Mouse (Mus musculus) hindbrain, embryonic 10.5 days (tissue): ENCODE results near the gene Ptprn2. TPM values are rescaled to one million over a fixed set of nuclear protein-coding genes. Genes with fewer than 3 reads are reported as not detected.

Source experiments
- DNase-seq: peaks from one replicate; pipeline ENCODE4 v3.0.0-alpha.2; 2017; ENCODE audit warnings: low spot score
- H3K27ac ChIP-seq: fragments of 300-500 bp; sonication (generic); 2 replicates; pipeline ENCODE4 v1.5.1; 2016; ENCODE audit warnings: mild to moderate bottlenecking, moderate library complexity
- H3K27me3 ChIP-seq: fragments of 300-500 bp; sonication (generic); 2 replicates; pipeline ENCODE4 v1.6.1; 2016; ENCODE audit warnings: mild to moderate bottlenecking; ENCODE audit not compliant: poor library complexity, insufficient read depth, severe bottlenecking
- H3K36me3 ChIP-seq: fragments of 300-500 bp; sonication (generic); 2 replicates; pipeline ENCODE4 v1.6.1; 2016; ENCODE audit warnings: mild to moderate bottlenecking, moderate library complexity
- H3K4me1 ChIP-seq: fragments of 300-500 bp; sonication (generic); replicated peaks from 2 replicates; pipeline ENCODE4 v1.6.1; 2016; ENCODE audit warnings: mild to moderate bottlenecking
- H3K4me3 ChIP-seq: fragments of 300-500 bp; sonication (generic); 2 replicates; pipeline ENCODE4 v1.5.1; 2016; ENCODE audit warnings: mild to moderate bottlenecking, moderate library complexity
- H3K9me3 ChIP-seq: fragments of 300-500 bp; sonication (generic); 2 replicates; pipeline ENCODE4 v1.6.1; 2016; ENCODE audit warnings: mild to moderate bottlenecking, moderate library complexity
- WGBS: fragments of 180-500 bp; shearing (Covaris S2); methylation state at CpG from one replicate; pipeline ENCODE4 v1.1.7; 2016; 5-methylcytosine and 5-hydroxymethylcytosine counted together
- polyA plus RNA-seq: library from polyadenylated mRNA; unstranded; fragments of >200 nt; fragmentation: Nextera tagmentation; extraction: Ambion mirVana; gene quantifications from 2 replicates; pipeline ENCODE4 v1.2.1, GENCODE M21; 2016

Gene Ptprn2
- polyA plus RNA-seq, 1 experiment from 2014 or later, result 6.4 TPM

DNA sequence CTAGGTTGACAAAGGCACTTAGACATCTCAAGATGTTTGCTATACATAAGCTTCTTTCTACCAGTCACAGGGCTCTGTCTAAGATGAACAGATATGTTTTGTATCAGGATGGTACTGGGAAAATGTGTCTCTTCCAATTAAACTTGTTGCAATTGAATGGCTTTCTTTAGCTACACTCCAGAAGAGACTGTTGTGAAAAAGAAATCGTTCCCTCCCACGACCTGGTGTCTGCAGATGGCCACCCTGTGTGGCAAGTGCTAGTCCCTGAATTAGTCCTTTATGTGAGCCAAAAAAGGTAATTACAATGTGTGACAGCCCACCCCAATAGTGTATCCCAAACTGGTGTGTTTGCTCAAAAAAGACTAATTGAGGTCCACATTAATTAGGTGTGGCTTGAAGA, 235.5 kb downstream of the Ptprn2 start:
- 75% methylated on average over 2 of the region's 2 CpGs for WGBS

DNA sequence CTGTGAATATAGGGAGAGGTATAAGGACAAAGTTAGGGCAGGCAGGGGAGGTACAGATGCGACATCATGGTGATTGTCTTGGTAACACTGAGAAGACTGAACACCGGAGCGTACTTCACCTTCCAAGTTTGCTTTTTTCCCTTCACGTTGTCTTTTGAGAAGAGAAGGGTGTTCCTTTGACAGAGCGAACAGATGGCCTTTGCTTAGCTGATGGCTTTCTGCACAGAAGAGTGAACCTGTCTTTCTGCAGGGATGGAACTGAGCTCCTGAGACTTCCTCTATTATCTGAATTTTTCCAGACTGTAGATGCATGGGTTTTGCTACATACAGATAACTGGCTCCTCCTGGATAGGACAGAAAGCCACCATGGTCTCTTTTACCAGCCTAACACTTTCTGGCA, 254.6 kb downstream of the Ptprn2 start:
- H3K36me3 ChIP-seq, result no peaks in the 10 kb centered on the region
- H3K27ac ChIP-seq, result no peak overlapping the region
- H3K4me1 ChIP-seq, result no peaks in the 10 kb centered on the region
- 92% methylated on average over 5 of the region's 5 CpGs for WGBS
- H3K4me3 ChIP-seq, result no peak overlapping the region
- DNase-seq, result no peak
- no peaks in the 10 kb centered on the region for H3K27me3 ChIP-seq
- no peaks in the 10 kb centered on the region for H3K9me3 ChIP-seq

More for the DNA sequence above, 235.5 kb downstream of the Ptprn2 start:
- Histone ChIP-seq H3K4me1 (no peaks in the 10 kb centered on the region), H3K27ac (no peak overlapping the region), H3K9me3 (no peaks in the 10 kb centered on the region), H3K27me3 (no peaks in the 10 kb centered on the region), H3K36me3 (no peaks in the 10 kb centered on the region), H3K4me3 (no peak overlapping the region)
- no peak for DNase-seq

DNA sequence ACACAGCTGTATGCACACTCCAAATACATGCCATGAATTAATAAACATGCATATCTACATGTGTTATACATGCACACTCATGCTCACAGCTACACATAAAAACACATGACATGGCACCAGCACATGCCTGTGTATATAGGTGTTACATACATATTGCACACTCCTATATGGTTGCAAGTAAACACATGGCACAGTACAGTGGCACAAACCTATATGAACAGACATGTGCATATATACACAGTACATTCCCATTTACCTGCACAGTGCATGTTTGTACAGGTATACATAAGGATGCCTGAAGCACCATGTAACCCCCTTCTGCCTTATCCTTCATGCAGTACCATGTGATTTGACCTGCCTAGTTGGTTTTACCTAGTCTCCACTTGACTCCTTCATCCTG, 255.8 kb downstream of the Ptprn2 start:
- H3K4me3 ChIP-seq, result no peak overlapping the region
- H3K27me3 ChIP-seq, result no peaks in the 10 kb centered on the region
- no peaks in the 10 kb centered on the region for H3K4me1 ChIP-seq
- no peak overlapping the region for H3K27ac ChIP-seq
- DNase-seq, result no peak
- no peaks in the 10 kb centered on the region for H3K9me3 ChIP-seq
- no peaks in the 10 kb centered on the region for H3K36me3 ChIP-seq

DNA sequence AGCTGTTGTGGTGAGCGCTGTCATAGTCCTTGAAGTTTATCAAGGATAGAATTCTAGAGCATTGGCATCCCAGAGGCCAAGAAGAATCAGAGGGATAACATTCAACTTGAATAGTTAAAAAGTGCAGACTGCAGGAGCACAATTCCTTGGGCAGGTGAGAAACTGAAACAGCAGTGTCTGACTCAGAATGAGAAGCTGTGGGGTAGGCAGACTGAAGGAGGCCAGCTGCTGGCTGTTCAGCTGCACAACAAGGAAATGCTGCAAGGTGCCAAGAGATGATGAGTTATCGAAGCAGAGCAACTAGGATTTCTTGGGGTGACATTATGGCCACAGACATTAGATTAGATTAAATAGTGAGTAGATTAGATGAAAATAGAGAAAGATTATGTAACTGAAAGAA, 260.9 kb downstream of the Ptprn2 start:
- Histone ChIP-seq H3K4me1 (0 out of 2 replicates have a peak, but pooled peaks cover 4% of the 10 kb centered on the region), H3K27me3 (no peaks in the 10 kb centered on the region), H3K36me3 (no peaks in the 10 kb centered on the region), H3K4me3 (no peak overlapping the region), H3K27ac (no peak overlapping the region), H3K9me3 (no peaks in the 10 kb centered on the region)
- 94% methylated on average over 2 of the region's 2 CpGs for WGBS
- no peak for DNase-seq

- no peaks in the 10 kb centered on the region for H3K9me3 ChIP-seq
- 81% methylated on average over 1 of the region's 1 CpGs for WGBS
- no peak for DNase-seq
- H3K36me3 ChIP-seq, result no peaks in the 10 kb centered on the region
- H3K27me3 ChIP-seq, result no peaks in the 10 kb centered on the region
- no peak overlapping the region for H3K27ac ChIP-seq
- no peaks in the 10 kb centered on the region for H3K4me1 ChIP-seq
- no peak overlapping the region for H3K4me3 ChIP-seq
Measured at GRCm38 (mm10) chr12:116752784-116753183, 267.3 kb downstream of the Ptprn2 start.

DNA sequence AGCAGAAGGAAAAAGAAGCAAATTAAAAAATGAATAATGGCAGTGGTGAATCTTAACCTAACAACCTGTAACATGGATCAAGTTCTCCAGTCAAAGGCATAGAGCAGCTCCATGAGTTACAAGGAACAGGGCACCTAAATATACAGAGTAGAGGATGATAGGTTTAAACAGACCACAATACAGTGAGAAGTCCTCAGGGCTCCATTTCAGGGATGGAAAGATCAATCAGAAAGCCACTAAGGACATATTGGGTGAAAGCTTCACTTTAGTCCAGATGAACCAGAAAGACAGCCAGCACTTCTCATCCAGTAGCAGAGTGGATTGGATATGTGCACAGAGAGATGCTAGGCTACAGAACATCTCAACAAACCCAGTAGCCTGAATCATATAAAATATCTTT, 278.4 kb downstream of the Ptprn2 start:
- no peaks in the 10 kb centered on the region for H3K4me1 ChIP-seq
- H3K4me3 ChIP-seq, result no peak overlapping the region
- no peaks in the 10 kb centered on the region for H3K36me3 ChIP-seq
- no peak overlapping the region for H3K27ac ChIP-seq
- H3K9me3 ChIP-seq, result no peaks in the 10 kb centered on the region
- no peak for DNase-seq
- no peaks in the 10 kb centered on the region for H3K27me3 ChIP-seq

GRCm38 (mm10) chr12:116770911-116771310, 285.4 kb downstream of the Ptprn2 start:
- Histone ChIP-seq H3K27ac (no peak overlapping the region; the same call in 1 of the 2 replicates), H3K4me1 (peaks cover 19% of the 10 kb centered on the region), H3K27me3 (peaks cover 3% of the 10 kb centered on the region; the same call in 1 of the 2 replicates), H3K36me3 (no peaks in the 10 kb centered on the region), H3K4me3 (no peak overlapping the region), H3K9me3 (no peaks in the 10 kb centered on the region)
- 75% methylated on average over 6 of the region's 6 CpGs for WGBS
- no peak for DNase-seq

GRCm38 (mm10) chr12:116771493-116771892, 286.0 kb downstream of the Ptprn2 start:
- no peak overlapping the region for H3K4me3 ChIP-seq
- H3K4me1 ChIP-seq, result peaks cover 19% of the 10 kb centered on the region
- WGBS, result 78% methylated on average over 4 of the region's 4 CpGs
- peaks cover 3% of the 10 kb centered on the region; the same call in 1 of the 2 replicates for H3K27me3 ChIP-seq
- no peak for DNase-seq
- no peaks in the 10 kb centered on the region for H3K36me3 ChIP-seq
- peak overlapping the region; percentile 54; the same call in 1 of the 2 replicates for H3K27ac ChIP-seq
- H3K9me3 ChIP-seq, result no peaks in the 10 kb centered on the region

DNA sequence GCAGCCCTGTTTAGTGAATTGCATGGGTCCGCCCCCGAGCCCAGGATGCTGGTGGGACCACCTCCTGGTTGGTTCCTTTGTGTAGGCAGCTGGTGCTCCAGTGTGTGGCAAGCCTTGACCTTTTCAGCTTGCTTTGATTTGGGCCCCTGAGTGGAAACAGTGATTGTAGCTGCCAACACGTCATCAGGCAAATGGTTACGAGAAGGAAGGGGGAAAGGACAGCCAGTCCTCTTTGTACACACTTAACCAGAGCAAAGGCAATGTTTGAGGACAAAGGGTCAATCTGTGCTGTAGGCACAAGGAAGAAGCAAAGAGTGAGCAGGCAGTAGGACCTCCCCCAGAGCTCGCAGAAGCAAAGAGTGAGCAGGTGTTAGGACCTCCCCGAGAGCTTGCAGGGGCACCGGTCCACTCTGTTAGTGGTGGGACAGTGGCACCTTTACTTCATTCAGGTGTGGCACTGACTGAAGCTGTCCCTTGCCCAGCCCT, 286.6 kb downstream of the Ptprn2 start:
- Histone ChIP-seq H3K4me1 (peaks cover 19% of the 10 kb centered on the region), H3K9me3 (no peaks in the 10 kb centered on the region), H3K36me3 (no peaks in the 10 kb centered on the region), H3K27ac (peak overlapping the region; percentile 54), H3K4me3 (no peak overlapping the region), H3K27me3 (peaks cover 3% of the 10 kb centered on the region; the same call in 1 of the 2 replicates)
- peak; percentile 32 for DNase-seq
- WGBS, result 41% methylated on average over 7 of the region's 7 CpGs

GRCm38 (mm10) chr12:116773344-116773743, 287.8 kb downstream of the Ptprn2 start:
- Histone ChIP-seq H3K4me1 (peaks cover 30% of the 10 kb centered on the region), H3K27me3 (peaks cover 3% of the 10 kb centered on the region; the same call in 1 of the 2 replicates), H3K9me3 (no peaks in the 10 kb centered on the region), H3K27ac (no peak overlapping the region), H3K4me3 (no peak overlapping the region), H3K36me3 (no peaks in the 10 kb centered on the region)
- 89% methylated on average over 3 of the region's 3 CpGs for WGBS
- no peak for DNase-seq

GRCm38 (mm10) chr12:116776447-116776846, 290.9 kb downstream of the Ptprn2 start:
- Histone ChIP-seq H3K4me1 (peaks cover 32% of the 10 kb centered on the region), H3K9me3 (no peaks in the 10 kb centered on the region), H3K36me3 (no peaks in the 10 kb centered on the region), H3K27ac (no peak overlapping the region), H3K4me3 (no peak overlapping the region), H3K27me3 (peaks cover 3% of the 10 kb centered on the region; the same call in 1 of the 2 replicates)
- 93% methylated on average over 8 of the region's 8 CpGs for WGBS
- no peak for DNase-seq

DNA sequence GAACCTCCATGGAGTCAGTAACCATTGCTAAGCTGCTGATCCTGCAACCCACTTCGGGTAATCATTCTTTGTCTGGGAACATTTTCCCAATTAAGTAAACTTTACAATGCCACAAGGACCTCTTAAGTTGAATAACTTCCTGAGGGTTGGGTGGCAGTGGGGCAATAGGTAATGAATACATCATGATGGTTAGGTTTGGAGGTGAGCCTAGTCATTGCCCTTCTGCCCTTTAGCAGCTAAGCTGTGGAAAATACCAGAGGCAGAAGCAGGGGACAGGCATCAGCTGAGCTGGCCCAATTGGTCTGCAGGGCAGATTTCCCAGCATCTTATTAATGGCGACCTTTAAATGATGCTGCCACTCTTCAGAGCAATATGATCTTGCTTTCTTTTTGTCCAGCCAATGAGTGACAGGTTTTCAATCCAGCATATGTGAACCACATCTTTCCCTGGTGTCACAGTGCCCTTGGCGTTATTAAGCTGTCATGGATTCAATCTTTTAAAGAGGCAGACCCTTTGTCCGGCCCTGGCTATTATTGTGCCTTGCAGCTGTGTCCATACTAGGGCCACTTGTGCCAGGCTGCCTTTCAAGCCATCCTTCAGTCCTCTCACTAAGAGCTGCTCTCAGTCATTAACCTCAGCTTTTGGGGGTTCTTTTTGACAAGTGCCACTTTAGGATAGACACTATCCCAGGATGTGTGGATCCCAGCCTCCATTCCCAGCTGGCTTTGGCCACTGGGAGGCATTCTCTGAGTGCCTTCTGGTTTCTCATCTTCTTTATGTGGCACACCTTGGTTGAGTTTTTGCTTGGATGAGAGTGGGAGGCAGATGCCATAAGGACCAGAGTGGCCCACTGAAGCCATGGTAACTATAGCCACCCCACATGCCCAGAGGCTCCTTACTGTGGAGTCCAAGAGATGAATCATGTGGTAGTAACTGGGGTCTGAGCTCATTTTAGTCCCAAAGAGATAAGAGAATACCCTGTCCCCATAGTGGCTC, 292.9 kb downstream of the Ptprn2 start:
- Histone ChIP-seq H3K27me3 (peaks cover 3% of the 10 kb centered on the region; the same call in 1 of the 2 replicates), H3K36me3 (no peaks in the 10 kb centered on the region), H3K27ac (peak overlapping the region; percentile 67), H3K9me3 (no peaks in the 10 kb centered on the region), H3K4me3 (no peak overlapping the region), H3K4me1 (peaks cover 21% of the 10 kb centered on the region)
- peak; percentile 40 for DNase-seq
- 47% methylated on average over 4 of the region's 4 CpGs for WGBS

DNA sequence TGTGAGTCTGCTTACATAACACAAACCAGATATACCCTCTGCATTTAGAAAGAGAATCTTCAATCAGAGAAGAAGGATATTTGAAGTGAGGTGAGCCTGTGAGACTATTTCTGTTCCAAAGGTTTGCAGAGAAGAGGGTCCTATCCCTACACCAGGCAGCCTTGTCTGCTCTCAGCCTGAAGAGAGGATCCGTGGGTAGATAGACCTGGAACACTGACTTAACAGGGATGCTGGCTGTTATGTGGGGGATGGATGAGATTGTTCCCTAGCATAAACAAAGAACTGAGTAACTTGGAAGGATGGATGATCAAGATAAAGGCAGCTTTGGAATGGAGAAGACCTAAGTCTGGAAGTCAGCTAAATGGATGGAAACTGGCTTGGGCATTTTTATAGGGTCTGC, 294.9 kb downstream of the Ptprn2 start:
- Histone ChIP-seq H3K27me3 (no peaks in the 10 kb centered on the region; the same call in 1 of the 2 replicates), H3K27ac (no peak overlapping the region), H3K4me1 (peaks cover 21% of the 10 kb centered on the region), H3K36me3 (no peaks in the 10 kb centered on the region), H3K9me3 (no peaks in the 10 kb centered on the region), H3K4me3 (no peak overlapping the region)
- no peak for DNase-seq
- 92% methylated on average over 1 of the region's 1 CpGs for WGBS
